Mouse (Mus musculus) ES-Bruce4 (cell line): ENCODE data around the gene Myof.

Experiments used
- CTCF ChIP-seq: IDR thresholded peaks from one replicate; pipeline ENCODE4 v1.8.1; 2011; ENCODE audit warnings: low read depth, low read length
- EP300 ChIP-seq: IDR thresholded peaks from 2 replicates; pipeline ENCODE4 v1.6.1; 2011; ENCODE audit warnings: low read depth, low read length; ENCODE audit not compliant: insufficient read depth
- POLR2A ChIP-seq: IDR thresholded peaks from one replicate; pipeline ENCODE4 v1.8.1; 2011; ENCODE audit warnings: low read length; ENCODE audit not compliant: insufficient read depth

GRCm38 (mm10) chr19:38011379-38011778 lies 32.0 kb downstream of the Myof start:
- no peak for TF ChIP-seq POLR2A
- no peak for TF ChIP-seq CTCF
- no peak for TF ChIP-seq EP300
